Mouse (Mus musculus): Measurements from ENCODE around the gene Olfr586. TPM values are rescaled to one million over a fixed set of nuclear protein-coding genes. Genes with fewer than 3 reads are reported as not detected.

Gene Olfr586
- not detected for polyA plus RNA-seq (2015; fragmentation: Illumina TruSeq; extraction: RNeasy Lipid Tissue Mini Kit (QIAGEN cat#74804); ENCODE audit: insufficient read depth, low replicate concordance)

GRCm38 (mm10) chr7:103125538-103125937 is at the start of gene Olfr586:
Olfr586 (minus strand) TSS chr7:103125638.

DNA sequence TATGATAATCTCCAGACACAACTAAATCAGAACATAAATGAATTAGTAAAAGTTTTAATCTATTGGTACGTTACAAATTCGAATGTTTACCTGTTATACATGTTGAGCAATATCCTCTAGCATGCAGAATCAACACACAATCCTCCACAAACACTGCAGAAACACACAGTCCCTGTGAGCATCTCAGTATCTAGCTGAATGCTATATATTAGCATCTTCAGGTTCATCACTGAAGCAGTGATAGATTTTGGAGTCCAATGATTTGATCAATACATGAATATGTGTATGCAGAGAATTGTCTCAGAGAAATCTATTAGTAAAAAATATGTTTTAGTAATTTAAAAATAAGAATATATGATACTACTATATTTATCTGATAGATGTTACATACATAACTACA is 30.8 kb upstream of the Olfr586 start, which contains the start of gene Olfr589:
TSS of gene Olfr589 (minus strand) at position 101 of the 400 bp plus-strand sequence.

DNA sequence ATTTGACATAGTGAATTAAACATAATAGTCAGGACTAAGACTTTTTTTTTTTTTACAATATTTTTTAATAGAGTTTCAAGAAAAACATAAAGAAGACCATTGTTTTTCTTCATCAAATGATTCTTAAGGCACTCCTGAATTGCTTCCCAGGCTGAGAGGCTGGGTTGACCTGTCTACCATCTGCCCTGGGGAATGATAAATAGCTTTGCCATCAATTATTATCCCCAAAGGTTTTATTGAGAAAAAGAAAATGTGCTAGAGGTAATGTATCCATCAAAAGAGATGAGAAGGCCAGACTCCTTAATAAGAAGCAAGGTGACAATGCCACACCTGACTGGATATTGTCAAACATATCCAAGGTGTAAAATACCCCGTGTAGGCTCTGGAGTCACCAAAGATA is 15.1 kb upstream of the Olfr586 start, which contains the start of gene Olfr588-ps1:
TSS of gene Olfr588-ps1 (plus strand) at position 301 of the 400 bp plus-strand sequence.

GRCm38 (mm10) chr7:103097420-103097819 is 28.0 kb downstream of the Olfr586 start, which contains the start of gene Olfr585:
Olfr585 (plus strand) TSS chr7:103097720.

DNA sequence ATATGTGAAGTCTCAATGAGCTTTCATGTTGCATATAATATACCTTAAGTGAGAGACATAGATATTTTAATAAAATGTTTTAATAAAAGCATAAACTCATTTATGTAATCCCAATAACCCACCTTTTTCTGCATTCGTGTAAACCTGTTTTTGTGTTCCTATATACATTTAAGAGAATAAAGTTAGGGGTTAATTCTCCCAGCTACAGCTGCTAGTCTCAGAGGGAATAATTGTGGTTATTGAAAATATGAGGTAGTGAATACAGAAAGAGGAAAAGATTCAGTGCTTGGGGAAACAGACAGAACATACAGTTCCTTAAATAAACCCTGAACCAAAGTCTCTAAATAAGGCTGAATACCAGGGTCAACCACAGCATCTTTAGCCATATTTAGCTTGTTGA is 43.9 kb downstream of the Olfr586 start, which contains the start of gene Olfr584:
TSS of gene Olfr584 (plus strand) at position 301 of the 400 bp plus-strand sequence.

Other genes starting within 250 kb of the Olfr586 start
- gene Olfr568, start 248.5 kb downstream of the Olfr586 start, polyA plus RNA-seq (2015; fragmentation: Illumina TruSeq; extraction: RNeasy Lipid Tissue Mini Kit (QIAGEN cat#74804); ENCODE audit: insufficient read depth, low replicate concordance) = not detected
- not detected for gene Olfr569, start 234.8 kb downstream of the Olfr586 start, polyA plus RNA-seq (2015; fragmentation: Illumina TruSeq; extraction: RNeasy Lipid Tissue Mini Kit (QIAGEN cat#74804); ENCODE audit: insufficient read depth, low replicate concordance)
- gene Olfr570, start 231.1 kb downstream of the Olfr586 start, polyA plus RNA-seq (2015; fragmentation: Illumina TruSeq; extraction: RNeasy Lipid Tissue Mini Kit (QIAGEN cat#74804); ENCODE audit: insufficient read depth, low replicate concordance) = not detected
- not detected for gene Olfr571, start 208.1 kb downstream of the Olfr586 start, polyA plus RNA-seq (2015; fragmentation: Illumina TruSeq; extraction: RNeasy Lipid Tissue Mini Kit (QIAGEN cat#74804); ENCODE audit: insufficient read depth, low replicate concordance)
- gene Olfr572, start 201.2 kb downstream of the Olfr586 start, polyA plus RNA-seq (2015; fragmentation: Illumina TruSeq; extraction: RNeasy Lipid Tissue Mini Kit (QIAGEN cat#74804); ENCODE audit: insufficient read depth, low replicate concordance) = not detected
- gene Olfr573-ps1, start 183.1 kb downstream of the Olfr586 start, polyA plus RNA-seq (2015; fragmentation: Illumina TruSeq; extraction: RNeasy Lipid Tissue Mini Kit (QIAGEN cat#74804); ENCODE audit: insufficient read depth, low replicate concordance) = not detected
- not detected for gene Olfr574, start 177.2 kb downstream of the Olfr586 start, polyA plus RNA-seq (2015; fragmentation: Illumina TruSeq; extraction: RNeasy Lipid Tissue Mini Kit (QIAGEN cat#74804); ENCODE audit: insufficient read depth, low replicate concordance)
- gene Olfr575, start 166.9 kb downstream of the Olfr586 start, polyA plus RNA-seq (2015; fragmentation: Illumina TruSeq; extraction: RNeasy Lipid Tissue Mini Kit (QIAGEN cat#74804); ENCODE audit: insufficient read depth, low replicate concordance) = not detected
- gene Olfr576, start 163.0 kb downstream of the Olfr586 start, polyA plus RNA-seq (2015; fragmentation: Illumina TruSeq; extraction: RNeasy Lipid Tissue Mini Kit (QIAGEN cat#74804); ENCODE audit: insufficient read depth, low replicate concordance) = not detected
- not detected for gene Olfr577, start 149.7 kb downstream of the Olfr586 start, polyA plus RNA-seq (2015; fragmentation: Illumina TruSeq; extraction: RNeasy Lipid Tissue Mini Kit (QIAGEN cat#74804); ENCODE audit: insufficient read depth, low replicate concordance)
- gene Olfr578, start 136.3 kb downstream of the Olfr586 start, polyA plus RNA-seq (2015; fragmentation: Illumina TruSeq; extraction: RNeasy Lipid Tissue Mini Kit (QIAGEN cat#74804); ENCODE audit: insufficient read depth, low replicate concordance) = not detected
- gene Olfr582, start 87.6 kb downstream of the Olfr586 start, polyA plus RNA-seq (2015; fragmentation: Illumina TruSeq; extraction: RNeasy Lipid Tissue Mini Kit (QIAGEN cat#74804); ENCODE audit: insufficient read depth, low replicate concordance) = not detected
- not detected for gene Olfr583, start 74.3 kb downstream of the Olfr586 start, polyA plus RNA-seq (2015; fragmentation: Illumina TruSeq; extraction: RNeasy Lipid Tissue Mini Kit (QIAGEN cat#74804); ENCODE audit: insufficient read depth, low replicate concordance)
- gene Olfr584, start 43.8 kb downstream of the Olfr586 start, polyA plus RNA-seq (2015; fragmentation: Illumina TruSeq; extraction: RNeasy Lipid Tissue Mini Kit (QIAGEN cat#74804); ENCODE audit: insufficient read depth, low replicate concordance) = not detected
- gene Olfr585, start 27.9 kb downstream of the Olfr586 start, polyA plus RNA-seq (2015; fragmentation: Illumina TruSeq; extraction: RNeasy Lipid Tissue Mini Kit (QIAGEN cat#74804); ENCODE audit: insufficient read depth, low replicate concordance) = not detected
- gene Olfr588-ps1, start 15.2 kb upstream of the Olfr586 start, polyA plus RNA-seq (2015; fragmentation: Illumina TruSeq; extraction: RNeasy Lipid Tissue Mini Kit (QIAGEN cat#74804); ENCODE audit: insufficient read depth, low replicate concordance) = not detected
- not detected for gene Olfr589, start 30.7 kb upstream of the Olfr586 start, polyA plus RNA-seq (2015; fragmentation: Illumina TruSeq; extraction: RNeasy Lipid Tissue Mini Kit (QIAGEN cat#74804); ENCODE audit: insufficient read depth, low replicate concordance)
- gene Olfr591, start 52.7 kb upstream of the Olfr586 start, polyA plus RNA-seq (2015; fragmentation: Illumina TruSeq; extraction: RNeasy Lipid Tissue Mini Kit (QIAGEN cat#74804); ENCODE audit: insufficient read depth, low replicate concordance) = not detected
- not detected for gene Olfr592, start 59.2 kb upstream of the Olfr586 start, polyA plus RNA-seq (2015; fragmentation: Illumina TruSeq; extraction: RNeasy Lipid Tissue Mini Kit (QIAGEN cat#74804); ENCODE audit: insufficient read depth, low replicate concordance)
- gene Olfr593, start 86.2 kb upstream of the Olfr586 start, polyA plus RNA-seq (2015; fragmentation: Illumina TruSeq; extraction: RNeasy Lipid Tissue Mini Kit (QIAGEN cat#74804); ENCODE audit: insufficient read depth, low replicate concordance) = not detected
- not detected for gene Olfr594, start 91.4 kb upstream of the Olfr586 start, polyA plus RNA-seq (2015; fragmentation: Illumina TruSeq; extraction: RNeasy Lipid Tissue Mini Kit (QIAGEN cat#74804); ENCODE audit: insufficient read depth, low replicate concordance)
- not detected for gene Usp17ld, start 126.9 kb upstream of the Olfr586 start, polyA plus RNA-seq (2015; fragmentation: Illumina TruSeq; extraction: RNeasy Lipid Tissue Mini Kit (QIAGEN cat#74804); ENCODE audit: insufficient read depth, low replicate concordance)
- not detected for gene Olfr596, start 180.0 kb upstream of the Olfr586 start, polyA plus RNA-seq (2015; fragmentation: Illumina TruSeq; extraction: RNeasy Lipid Tissue Mini Kit (QIAGEN cat#74804); ENCODE audit: insufficient read depth, low replicate concordance)
- not detected for gene Olfr597, start 190.7 kb upstream of the Olfr586 start, polyA plus RNA-seq (2015; fragmentation: Illumina TruSeq; extraction: RNeasy Lipid Tissue Mini Kit (QIAGEN cat#74804); ENCODE audit: insufficient read depth, low replicate concordance)
- not detected for gene Olfr598, start 197.9 kb upstream of the Olfr586 start, polyA plus RNA-seq (2015; fragmentation: Illumina TruSeq; extraction: RNeasy Lipid Tissue Mini Kit (QIAGEN cat#74804); ENCODE audit: insufficient read depth, low replicate concordance)
- not detected for gene Olfr599, start 210.3 kb upstream of the Olfr586 start, polyA plus RNA-seq (2015; fragmentation: Illumina TruSeq; extraction: RNeasy Lipid Tissue Mini Kit (QIAGEN cat#74804); ENCODE audit: insufficient read depth, low replicate concordance)
- gene Olfr600, start 224.0 kb upstream of the Olfr586 start, polyA plus RNA-seq (2015; fragmentation: Illumina TruSeq; extraction: RNeasy Lipid Tissue Mini Kit (QIAGEN cat#74804); ENCODE audit: insufficient read depth, low replicate concordance) = not detected
- not detected for gene Olfr601, start 237.0 kb upstream of the Olfr586 start, polyA plus RNA-seq (2015; fragmentation: Illumina TruSeq; extraction: RNeasy Lipid Tissue Mini Kit (QIAGEN cat#74804); ENCODE audit: insufficient read depth, low replicate concordance)